Mouse (Mus musculus): ENCODE results near the gene 1700069L16Rik.

Gene 1700069L16Rik

GRCm38 (mm10) chr5:113690069-113690548, 34.5 kb downstream of the 1700069L16Rik start:
- DNase-seq (ENCODE audit: extremely low read depth, low read depth) = no peak

GRCm38 (mm10) chr5:113687514-113687913, 37.1 kb downstream of the 1700069L16Rik start:
- DNase-seq (ENCODE audit: extremely low read depth, low read depth) = no peak

- no peak for DNase-seq (ENCODE audit: extremely low read depth, low read depth)
Observed at GRCm38 (mm10) chr5:113685471-113685870, 39.1 kb downstream of the 1700069L16Rik start.

GRCm38 (mm10) chr5:113683246-113683645, 41.3 kb downstream of the 1700069L16Rik start:
- no peak for DNase-seq (ENCODE audit: extremely low read depth, low read depth)

GRCm38 (mm10) chr5:113682472-113682871, 42.1 kb downstream of the 1700069L16Rik start:
- no peak for DNase-seq (ENCODE audit: extremely low read depth, low read depth)

GRCm38 (mm10) chr5:113681219-113681618, 43.4 kb downstream of the 1700069L16Rik start:
- DNase-seq (ENCODE audit: extremely low read depth, low read depth) = no peak

- no peak for DNase-seq (ENCODE audit: extremely low read depth, low read depth)
Observed at GRCm38 (mm10) chr5:113679509-113679908, 45.1 kb downstream of the 1700069L16Rik start.

- DNase-seq (ENCODE audit: extremely low read depth, low read depth) = no peak
Observed at GRCm38 (mm10) chr5:113678743-113679452, 45.7 kb downstream of the 1700069L16Rik start.

- DNase-seq (ENCODE audit: extremely low read depth, low read depth) = no peak
Observed at GRCm38 (mm10) chr5:113677541-113677940, 47.0 kb downstream of the 1700069L16Rik start.

- no peak for DNase-seq (ENCODE audit: extremely low read depth, low read depth)
Observed at GRCm38 (mm10) chr5:113674851-113675250, 49.7 kb downstream of the 1700069L16Rik start.

GRCm38 (mm10) chr5:113672456-113672855, 52.1 kb downstream of the 1700069L16Rik start:
- DNase-seq (ENCODE audit: extremely low read depth, low read depth) = no peak

- no peak for DNase-seq (ENCODE audit: extremely low read depth, low read depth)
Observed at GRCm38 (mm10) chr5:113670597-113670996, 54.0 kb downstream of the 1700069L16Rik start.

GRCm38 (mm10) chr5:113670110-113670509, 54.5 kb downstream of the 1700069L16Rik start:
- DNase-seq (ENCODE audit: extremely low read depth, low read depth) = no peak

GRCm38 (mm10) chr5:113664629-113665195, 59.9 kb downstream of the 1700069L16Rik start:
- DNase-seq (ENCODE audit: extremely low read depth, low read depth) = no peak

- no peak for DNase-seq (ENCODE audit: extremely low read depth, low read depth)
Observed at GRCm38 (mm10) chr5:113664127-113664526, 60.4 kb downstream of the 1700069L16Rik start.

- DNase-seq (ENCODE audit: extremely low read depth, low read depth) = no peak
Observed at GRCm38 (mm10) chr5:113660872-113661271, 63.7 kb downstream of the 1700069L16Rik start.

- no peak for DNase-seq (ENCODE audit: extremely low read depth, low read depth)
Observed at GRCm38 (mm10) chr5:113654821-113655220, 69.8 kb downstream of the 1700069L16Rik start.

GRCm38 (mm10) chr5:113654206-113654605, 70.4 kb downstream of the 1700069L16Rik start:
- DNase-seq (ENCODE audit: extremely low read depth, low read depth) = no peak

GRCm38 (mm10) chr5:113652215-113652614, 72.4 kb downstream of the 1700069L16Rik start:
- DNase-seq (ENCODE audit: extremely low read depth, low read depth) = no peak

- DNase-seq (ENCODE audit: extremely low read depth, low read depth) = no peak
Observed at GRCm38 (mm10) chr5:113650035-113650865, 74.3 kb downstream of the 1700069L16Rik start, which contains the start of gene Cmklr1. Gene Cmklr1, minus strand, starts transcription at chr5:113650426.

- no peak for DNase-seq (ENCODE audit: extremely low read depth, low read depth)
Observed at GRCm38 (mm10) chr5:113648647-113649211, 75.8 kb downstream of the 1700069L16Rik start.

Data from MEL-GATA-1-ER (cell line).